Mouse (Mus musculus) midbrain, embryonic 12.5 days (tissue): ENCODE measurements around the gene Acsm1. TPM values are rescaled to one million over a fixed set of nuclear protein-coding genes. Genes with fewer than 3 reads are reported as not detected.

ENCODE experiments used
- ATAC-seq: fragments of 200-750 bp; cut with Nextera tagmentation; 2 replicates; pipeline ENCODE4 v1.8.0; 2017; ENCODE audit warnings: low read depth, moderate TSS enrichment, moderate library complexity; ENCODE audit not compliant: low FRiP score
- H3K27ac ChIP-seq: fragments of 300-500 bp; sonication (generic); replicated peaks from 2 replicates; pipeline ENCODE4 v1.5.1; 2016; ENCODE audit warnings: mild to moderate bottlenecking
- H3K27me3 ChIP-seq: fragments of 300-500 bp; sonication (generic); 2 replicates; pipeline ENCODE4 v1.6.1; 2016; ENCODE audit warnings: mild to moderate bottlenecking
- H3K36me3 ChIP-seq: fragments of 300-500 bp; sonication (generic); 2 replicates; pipeline ENCODE4 v1.6.1; 2016
- H3K4me1 ChIP-seq: fragments of 300-500 bp; sonication (generic); 2 replicates; pipeline ENCODE4 v1.6.1; 2016
- H3K4me2 ChIP-seq: fragments of 300-500 bp; sonication (generic); replicated peaks from 2 replicates; pipeline ENCODE4 v1.6.1; 2016; ENCODE audit warnings: mild to moderate bottlenecking, moderate library complexity
- H3K4me3 ChIP-seq: fragments of 300-500 bp; sonication (generic); 2 replicates; pipeline ENCODE4 v1.5.1; 2016; ENCODE audit warnings: mild to moderate bottlenecking
- H3K9ac ChIP-seq: fragments of 300-500 bp; sonication (generic); replicated peaks from 2 replicates; pipeline ENCODE4 v1.6.1; 2016; ENCODE audit warnings: mild to moderate bottlenecking, moderate library complexity
- H3K9me3 ChIP-seq: fragments of 300-500 bp; sonication (generic); 2 replicates; pipeline ENCODE4 v1.6.1; 2016; ENCODE audit warnings: mild to moderate bottlenecking
- WGBS: fragments of 180-500 bp; shearing (Covaris S2); methylation state at CpG from one replicate; pipeline ENCODE4 v1.1.7; 2016; 5-methylcytosine and 5-hydroxymethylcytosine counted together
- polyA plus RNA-seq: library from polyadenylated mRNA; unstranded; fragments of >200 nt; fragmentation: Nextera tagmentation; extraction: Ambion mirVana; gene quantifications from 2 replicates; pipeline ENCODE4 v1.2.1, GENCODE M21; 2016

Gene Acsm1
- polyA plus RNA-seq, 1 experiment from 2014 or later = not detected

DNA sequence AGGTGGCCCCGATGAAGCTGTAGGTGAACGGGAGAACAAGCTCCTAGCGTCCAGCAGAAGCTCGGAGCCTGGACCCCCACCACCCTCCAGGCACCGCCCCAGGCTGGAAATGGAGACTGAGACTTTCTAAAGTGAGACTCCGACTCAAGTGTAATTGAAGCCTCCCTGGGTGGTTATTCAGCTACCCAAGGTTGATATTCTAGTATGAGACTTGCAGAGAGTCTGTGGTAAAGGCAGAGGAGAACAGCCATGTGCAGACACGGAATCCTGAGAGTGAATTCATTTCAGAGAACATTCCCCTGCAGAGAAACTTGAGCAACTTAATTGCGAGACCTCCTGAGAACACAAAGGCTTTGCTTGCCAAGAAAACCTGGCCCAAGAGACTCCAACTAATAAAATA is 73.3 kb downstream of the Acsm1 start:
- Histone ChIP-seq H3K9me3 (no peaks in the 10 kb centered on the region), H3K27ac (no peak overlapping the region), H3K27me3 (no peaks in the 10 kb centered on the region), H3K4me3 (no peak overlapping the region), H3K36me3 (no peaks in the 10 kb centered on the region), H3K4me2 (no peak overlapping the region), H3K9ac (no peak overlapping the region), H3K4me1 (no peaks in the 10 kb centered on the region)
- ATAC-seq = no peak
- WGBS = 71% methylated on average over 8 of the region's 8 CpGs

DNA sequence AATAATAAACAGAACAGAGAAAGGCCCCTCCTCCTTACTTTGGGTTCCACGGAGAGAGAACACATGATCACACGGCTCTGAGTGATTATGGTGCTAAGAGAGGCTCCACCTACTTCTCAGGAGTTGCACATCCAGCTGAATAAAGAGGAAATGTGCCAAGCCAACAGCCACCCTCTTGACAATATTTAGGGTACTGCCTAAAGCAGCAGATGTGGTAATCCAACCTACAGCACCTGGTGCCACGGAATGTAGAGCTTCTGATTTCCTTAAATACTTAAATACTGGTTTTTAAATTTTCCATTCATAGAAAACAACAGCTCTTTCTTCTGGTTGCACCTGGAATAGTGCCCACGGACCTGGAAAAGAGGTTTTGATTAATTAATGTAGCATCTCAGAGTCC is 75.9 kb downstream of the Acsm1 start:
- H3K9me3 ChIP-seq = no peaks in the 10 kb centered on the region
- H3K36me3 ChIP-seq = no peaks in the 10 kb centered on the region
- H3K4me1 ChIP-seq = no peaks in the 10 kb centered on the region
- no peak overlapping the region for H3K27ac ChIP-seq
- H3K9ac ChIP-seq = no peak overlapping the region
- no peak overlapping the region for H3K4me2 ChIP-seq
- 78% methylated on average over 4 of the region's 4 CpGs for WGBS
- no peak overlapping the region for H3K4me3 ChIP-seq
- no peaks in the 10 kb centered on the region for H3K27me3 ChIP-seq
- ATAC-seq = no peak

DNA sequence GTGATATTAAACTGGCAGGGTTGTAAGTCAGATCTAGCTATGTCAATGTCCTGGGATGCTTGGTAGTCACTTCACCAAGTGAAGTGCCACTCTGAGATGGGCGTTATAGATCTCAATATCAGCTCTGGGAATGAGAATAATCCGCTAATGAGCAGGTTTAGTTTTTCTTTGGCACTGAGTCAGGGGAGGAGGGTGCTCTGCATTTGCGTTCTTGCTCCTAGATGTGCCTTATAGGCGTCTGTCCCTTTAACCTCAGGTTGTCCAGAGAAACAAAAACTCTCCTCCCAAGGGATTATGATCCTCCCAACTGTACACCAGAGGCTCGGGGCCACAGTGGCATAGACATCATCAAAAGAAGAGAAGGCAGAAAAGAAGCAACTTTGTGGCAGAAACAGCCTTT is 82.9 kb downstream of the Acsm1 start, which contains the start of gene Acsm4:
TSS of gene Acsm4 (plus strand) at position 301 of the 400 bp plus-strand sequence.
- Histone ChIP-seq H3K9me3 (no peaks in the 10 kb centered on the region), H3K9ac (no peak within 1 kb of the TSS)

DNA sequence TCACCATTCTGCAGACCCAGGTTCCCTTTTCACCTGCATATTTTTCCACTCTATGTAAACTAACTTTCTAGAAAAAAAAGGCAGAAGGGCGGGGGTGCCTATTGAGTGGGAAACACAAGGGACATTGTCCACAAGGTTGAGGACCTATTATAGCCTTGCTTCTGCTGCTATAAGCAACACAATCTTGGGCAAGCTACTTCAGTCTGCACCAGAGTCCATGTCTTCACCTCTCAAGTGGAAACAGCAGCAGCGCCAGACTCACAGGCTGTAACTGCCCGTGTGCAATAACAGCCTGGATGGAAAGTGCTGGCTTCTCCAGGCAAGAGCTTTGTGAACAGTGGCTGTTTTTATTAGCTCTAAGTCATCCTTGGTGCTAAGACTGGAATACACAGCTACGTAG is 85.5 kb downstream of the Acsm1 start:
- H3K27ac ChIP-seq = no peak overlapping the region
- no peaks in the 10 kb centered on the region for H3K9me3 ChIP-seq
- WGBS = 87% methylated on average over 4 of the region's 4 CpGs
- ATAC-seq = no peak
- no peak overlapping the region for H3K9ac ChIP-seq
- no peaks in the 10 kb centered on the region for H3K36me3 ChIP-seq
- H3K4me3 ChIP-seq = no peak overlapping the region
- H3K27me3 ChIP-seq = no peaks in the 10 kb centered on the region
- H3K4me2 ChIP-seq = no peak overlapping the region
- H3K4me1 ChIP-seq = no peaks in the 10 kb centered on the region

More for the DNA sequence above, 82.9 kb downstream of the Acsm1 start, which contains the start of gene Acsm4:
- no peaks in the 10 kb centered on the region for H3K27me3 ChIP-seq
- no peaks in the 10 kb centered on the region for H3K4me1 ChIP-seq
- no peak within 1 kb of the TSS for H3K4me3 ChIP-seq
- H3K36me3 ChIP-seq = no peaks in the 10 kb centered on the region
- 82% methylated on average over 5 of the region's 5 CpGs for WGBS
- H3K4me2 ChIP-seq = no peak within 1 kb of the TSS
- ATAC-seq = no peak
- no peak within 1 kb of the TSS for H3K27ac ChIP-seq

DNA sequence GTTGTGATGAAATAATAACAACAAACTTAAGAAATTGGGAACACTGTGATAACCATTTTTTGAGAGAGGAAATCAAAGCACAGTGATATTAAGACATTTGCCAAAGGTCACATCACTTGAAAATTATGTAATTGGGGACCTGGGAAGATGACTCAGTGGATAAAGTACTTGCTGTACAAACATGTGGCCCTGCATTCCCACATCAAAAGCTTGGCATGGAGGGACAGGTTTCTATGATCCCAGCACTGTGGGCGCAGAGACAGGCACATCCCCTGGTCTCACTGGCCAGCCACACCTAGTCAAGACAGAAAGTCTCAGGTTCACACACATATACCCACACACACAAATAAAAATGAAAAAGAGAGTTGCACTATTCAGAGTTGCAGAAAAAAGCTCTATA is 88.1 kb downstream of the Acsm1 start:
- Histone ChIP-seq H3K4me2 (no peak overlapping the region), H3K4me3 (no peak overlapping the region), H3K9ac (no peak overlapping the region), H3K9me3 (no peaks in the 10 kb centered on the region), H3K36me3 (no peaks in the 10 kb centered on the region), H3K4me1 (no peaks in the 10 kb centered on the region), H3K27me3 (no peaks in the 10 kb centered on the region), H3K27ac (no peak overlapping the region)
- no peak for ATAC-seq
- WGBS = 88% methylated on average over 1 of the region's 1 CpGs

Other genes with a start within 250 kb of the Acsm1 start
- not detected in 2 replicates for gene Gp2, start 147.7 kb upstream of the Acsm1 start, polyA plus RNA-seq
- gene Umod, start 127.7 kb upstream of the Acsm1 start, polyA plus RNA-seq = not detected in 2 replicates
- gene Acsm5, start 87.6 kb upstream of the Acsm1 start, polyA plus RNA-seq = not detected in 2 replicates
- gene Pdilt, start 83.5 kb upstream of the Acsm1 start, polyA plus RNA-seq = 0.13 TPM in 1 of 2 replicates, not detected in the other
- not detected in 2 replicates for gene Acsm2, start 52.7 kb upstream of the Acsm1 start, polyA plus RNA-seq
- gene Acsm4, start 83.0 kb downstream of the Acsm1 start, polyA plus RNA-seq = not detected in 2 replicates
- 90.7 and 91.2 TPM in 2 replicates for gene Thumpd1, start 113.8 kb downstream of the Acsm1 start, polyA plus RNA-seq
- 0.14 and 0.17 TPM in 2 replicates for gene Acsm3, start 153.9 kb downstream of the Acsm1 start, polyA plus RNA-seq
- 21.9 and 27.6 TPM in 2 replicates for gene Rexo5, start 187.0 kb downstream of the Acsm1 start, polyA plus RNA-seq
- gene Eri2, start 187.0 kb downstream of the Acsm1 start, polyA plus RNA-seq = 32.9 and 36.6 TPM in 2 replicates